Mouse (Mus musculus) ES-E14 (cell line): ENCODE measurements at regions not wholly inside any gene's neighbourhood (a gene's known extent, or its start where the extent isn't known, plus 50 kb on each side); places are given as distances from the start of the nearest gene placed in this dataset.

Experiments
- CHD2 ChIP-seq: IDR thresholded peaks from 2 replicates; pipeline ENCODE4 v1.6.1; 2014; ENCODE audit warnings: mild to moderate bottlenecking, low read depth, low read length, inconsistent platforms
- HCFC1 ChIP-seq: IDR thresholded peaks from 2 replicates; pipeline ENCODE4 v1.6.1; 2012; ENCODE audit warnings: low read length, inconsistent platforms, borderline replicate concordance; ENCODE audit not compliant: insufficient read depth
- MAFK ChIP-seq: IDR thresholded peaks from 2 replicates; pipeline ENCODE4 v1.6.1; 2014; ENCODE audit warnings: mild to moderate bottlenecking, low read depth, low read length, inconsistent platforms; ENCODE audit not compliant: insufficient read depth
- ZC3H11A ChIP-seq: IDR thresholded peaks from 2 replicates; pipeline ENCODE4 v1.6.1; 2012; ENCODE audit warnings: low read depth, mild to moderate bottlenecking, inconsistent platforms, low read length, borderline replicate concordance
- ZNF384 ChIP-seq: IDR thresholded peaks from 2 replicates; pipeline ENCODE4 v1.6.1; 2012; ENCODE audit warnings: low read depth, low read length, inconsistent platforms

GRCm38 (mm10) chr11:41599006-41599405, 401.7 kb downstream of the Gabrg2 start:
- TF ChIP-seq HCFC1 (no peak), CHD2 (no peak), MAFK (no peak), ZNF384 (no peak), ZC3H11A (no peak)
